In the genomic region with DNA sequence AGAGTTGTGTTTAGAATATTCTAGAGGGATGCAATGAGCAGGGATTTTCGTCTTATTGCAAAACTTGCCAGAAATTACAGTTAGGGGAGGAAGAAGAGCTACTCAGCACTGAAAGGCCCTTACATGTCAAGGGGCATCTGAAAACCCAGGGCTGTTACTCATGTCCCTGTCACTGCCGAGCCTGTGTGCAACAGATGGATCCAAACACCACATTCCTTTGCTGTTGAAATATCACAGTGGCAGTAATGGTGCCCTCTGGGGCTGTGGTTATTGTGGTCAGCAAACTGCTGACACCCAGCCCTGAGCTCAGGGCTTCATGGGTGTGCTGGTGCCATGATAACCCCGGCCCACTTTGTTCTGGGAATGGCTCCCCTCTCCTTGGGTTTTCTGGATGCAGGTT, we compare ENCODE assay signal across 11 mouse cellular contexts.
A peak's percentile ranks its signal among the peaks of the same experiment; 100 is the strongest.
DNase-seq lines count a peak whose midpoint lies in the region; ATAC-seq lines count a peak whose summit lies in the region.
"Had no signal": no experiment of that assay in that cellular context is flagged by ENCODE, and none has a peak within 500 bp of the region (broad histone marks: within the 10 kb centered on the region; RNA-seq: fewer than 3 reads in every experiment).

No protein-coding gene starts in this region.

- H3K9me3 ChIP-seq in limb, embryonic 10.5 days (replicated peaks), result no peaks in the 10 kb centered on the region
- H3K9me3 ChIP-seq in midbrain, embryonic 16.5 days (replicated peaks; ENCODE audit: control insufficient read depth, low read length, poor library complexity, severe bottlenecking), result no peaks in the 10 kb centered on the region

- H3K27me3 ChIP-seq in limb, embryonic 10.5 days (ENCODE audit: low read depth, poor library complexity, severe bottlenecking), result 0 out of 2 replicates have a peak, but pooled peaks cover 4% of the 10 kb centered on the region
- no peaks in the 10 kb centered on the region; the same call in 1 of the 2 replicates for H3K27me3 ChIP-seq in midbrain, embryonic 16.5 days (ENCODE audit: control insufficient read depth, insufficient read depth, low read depth, low read length)

- WGBS in limb, embryonic 10.5 days, result 57% methylated on average over 3 of the region's 3 CpGs
- 78% methylated on average over 3 of the region's 3 CpGs for WGBS in midbrain, embryonic 16.5 days

- no peak overlapping the region for H3K4me3 ChIP-seq in limb, embryonic 10.5 days
- H3K4me3 ChIP-seq in midbrain, embryonic 16.5 days (ENCODE audit: low read depth, low read length), result no peak overlapping the region
- H3K4me3 ChIP-seq: erythroblast, embryonic 14.5 days had no signal

- H3K4me1 ChIP-seq in limb, embryonic 10.5 days, result peaks cover 20% of the 10 kb centered on the region
- H3K4me1 ChIP-seq in midbrain, embryonic 16.5 days (ENCODE audit: control insufficient read depth, insufficient read depth, low read length), result no peaks in the 10 kb centered on the region

- no peaks in the 10 kb centered on the region for H3K36me3 ChIP-seq in limb, embryonic 10.5 days
- H3K36me3 ChIP-seq in midbrain, embryonic 16.5 days (ENCODE audit: control insufficient read depth, insufficient read depth, low read length), result no peaks in the 10 kb centered on the region

- H3K4me2 ChIP-seq in midbrain, embryonic 16.5 days (ENCODE audit: low read length), result no peak overlapping the region

- DNase-seq in 416B (ENCODE audit: low read depth) (peak; percentile 82), NIH3T3 (ENCODE audit: low read depth) (peak; percentile 5)
- DNase-seq in limb, embryonic 10.5 days (ENCODE audit: low spot score), result no peak
- DNase-seq in layer of hippocampus, postnatal 25 days (ENCODE audit: extremely low spot score in 1 of 2, low spot score in 1 of 2), result no peak
- no peak for DNase-seq in frontal cortex, postnatal 10 days (ENCODE audit: low spot score in 2 of 2)
- DNase-seq: cerebellum, adult 9-10 months; kidney, postnatal 14 days; right cerebral cortex, postnatal 25 days had no signal

- ATAC-seq in megakaryocyte progenitor cell, adult 5-6 weeks (replicated peaks; ENCODE audit: poor library complexity), result peak; percentile 71
- ATAC-seq in midbrain, embryonic 16.5 days, result no peak

- peak overlapping the region; percentile 68 for H3K27ac ChIP-seq in limb, embryonic 10.5 days
- no peak overlapping the region for H3K27ac ChIP-seq in midbrain, embryonic 16.5 days (ENCODE audit: low read length)

- no peak overlapping the region for H3K9ac ChIP-seq in midbrain, embryonic 16.5 days (ENCODE audit: low read depth, low read length)

Comparison
In these comparisons a context has a peak if more than half of its experiments do, and no peak if none do; other contexts are left out.
1. DNase-seq: peak in 416B (single experiment) and NIH3T3 (single experiment); none in limb, embryonic 10.5 days (single experiment), layer of hippocampus, postnatal 25 days (0 of 2) and frontal cortex, postnatal 10 days (0 of 2).